Mouse (Mus musculus) heart, embryonic 10.5 days (tissue): ENCODE results near the gene Lmo1. TPM values are rescaled to one million over a fixed set of nuclear protein-coding genes. Genes with fewer than 3 reads are reported as not detected.
A peak's percentile ranks its signal among the peaks of the same experiment; 100 is the strongest.

Source experiments
- DNase-seq: peaks from one replicate; pipeline ENCODE4 v3.0.0-alpha.2; 2017; ENCODE audit warnings: low spot score
- H3K27ac ChIP-seq: fragments of 300-500 bp; sonication (generic); 2 replicates; pipeline ENCODE4 v1.5.1; 2016; ENCODE audit warnings: mild to moderate bottlenecking
- H3K27me3 ChIP-seq: fragments of 300-500 bp; sonication (generic); 2 replicates; pipeline ENCODE4 v1.6.1; 2016; ENCODE audit warnings: mild to moderate bottlenecking; ENCODE audit not compliant: poor library complexity, insufficient read depth, severe bottlenecking
- H3K36me3 ChIP-seq: fragments of 300-500 bp; sonication (generic); 2 replicates; pipeline ENCODE4 v1.6.1; 2016; ENCODE audit warnings: mild to moderate bottlenecking, moderate library complexity
- H3K4me1 ChIP-seq: fragments of 300-500 bp; sonication (generic); 2 replicates; pipeline ENCODE4 v1.6.1; 2016; ENCODE audit warnings: mild to moderate bottlenecking
- H3K4me3 ChIP-seq: fragments of 300-500 bp; sonication (generic); 2 replicates; pipeline ENCODE4 v1.5.1; 2016; ENCODE audit warnings: mild to moderate bottlenecking, moderate library complexity
- H3K9me3 ChIP-seq: fragments of 300-500 bp; sonication (generic); 2 replicates; pipeline ENCODE4 v1.6.1; 2016; ENCODE audit warnings: mild to moderate bottlenecking, moderate library complexity
- WGBS: fragments of 180-500 bp; shearing (Covaris S2); methylation state at CpG from one replicate; pipeline ENCODE4 v1.1.7; 2016; 5-methylcytosine and 5-hydroxymethylcytosine counted together
- polyA plus RNA-seq: library from polyadenylated mRNA; unstranded; fragments of >200 nt; fragmentation: Nextera tagmentation; extraction: Ambion mirVana; gene quantifications from 2 replicates; pipeline ENCODE4 v1.2.1, GENCODE M21; 2016

The Lmo1 gene
- polyA plus RNA-seq, result 1.3 and 7.3 TPM in 2 replicates

DNA sequence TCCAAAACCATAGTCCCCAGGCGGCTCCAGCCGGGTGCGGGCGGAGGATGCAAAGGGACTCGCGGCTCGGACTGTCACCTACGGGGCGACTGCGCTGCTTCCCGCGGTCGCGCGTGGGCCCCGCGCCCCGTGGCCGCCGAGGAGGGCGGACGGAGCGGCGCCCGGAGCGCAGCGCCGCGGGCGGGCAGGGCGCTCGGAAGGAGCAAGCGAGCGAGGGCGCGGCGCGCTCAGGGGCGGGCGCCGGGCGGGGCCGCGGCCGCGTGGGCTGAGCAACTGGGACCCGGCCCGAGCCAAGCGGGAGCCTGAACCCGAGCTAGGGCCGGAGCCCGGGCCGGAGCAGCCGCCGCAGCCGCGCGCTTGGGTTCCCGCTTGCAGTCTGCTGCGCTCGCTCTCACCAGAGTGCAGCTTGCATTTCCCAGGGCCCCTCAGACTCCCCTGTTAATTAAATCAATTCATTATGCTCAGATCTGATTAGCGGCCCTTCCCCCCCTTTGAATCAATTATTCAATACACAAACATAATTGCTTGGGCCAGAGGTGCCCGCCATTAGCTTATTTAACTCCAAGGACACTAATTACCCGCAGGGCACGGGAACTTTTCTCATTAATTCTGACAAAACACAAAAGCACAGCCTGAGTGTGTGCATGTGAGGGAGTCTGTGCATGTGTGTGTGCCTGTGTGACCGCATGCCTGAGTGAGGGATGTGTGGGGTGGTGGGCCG lies at the start of gene Lmo1:
Gene Lmo1 (minus strand): TSS at position 259 of the 721 bp plus-strand sequence.
- peaks cover 70% of the 10 kb centered on the region for H3K27me3 ChIP-seq
- 1% methylated on average over 66 of the region's 67 CpGs for WGBS
- DNase-seq, result no peak
- H3K27ac ChIP-seq, result peak within 1 kb of the TSS; percentile 70
- peaks cover 17% of the 10 kb centered on the region for H3K4me1 ChIP-seq
- H3K4me3 ChIP-seq, result peak within 1 kb of the TSS; percentile 79
- H3K9me3 ChIP-seq, result no peaks in the 10 kb centered on the region
- no peaks in the 10 kb centered on the region for H3K36me3 ChIP-seq

DNA sequence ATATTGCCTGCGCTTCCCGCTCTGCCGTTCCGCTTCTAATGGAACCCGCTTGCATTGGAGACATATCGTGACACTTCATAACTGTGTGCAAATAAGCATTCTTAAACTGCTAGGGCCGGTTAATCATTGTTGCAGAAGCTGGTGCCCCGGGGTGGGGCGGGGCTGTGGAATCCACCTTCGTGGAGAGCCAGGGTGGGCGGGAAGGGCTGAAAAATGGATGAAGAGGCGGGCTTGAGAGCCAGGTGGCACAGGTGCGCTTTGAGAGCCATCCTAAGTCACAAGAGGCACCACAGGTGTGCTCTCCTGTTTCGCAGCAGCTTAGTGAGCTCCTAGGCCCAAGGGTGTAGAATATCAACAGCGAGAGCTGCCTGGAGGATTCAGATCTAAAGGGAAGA lies 46.7 kb upstream of the Lmo1 start:
- Histone ChIP-seq H3K27ac (no peak overlapping the region), H3K4me3 (no peak overlapping the region)
- 78% methylated on average over 15 of the region's 15 CpGs for WGBS

DNA sequence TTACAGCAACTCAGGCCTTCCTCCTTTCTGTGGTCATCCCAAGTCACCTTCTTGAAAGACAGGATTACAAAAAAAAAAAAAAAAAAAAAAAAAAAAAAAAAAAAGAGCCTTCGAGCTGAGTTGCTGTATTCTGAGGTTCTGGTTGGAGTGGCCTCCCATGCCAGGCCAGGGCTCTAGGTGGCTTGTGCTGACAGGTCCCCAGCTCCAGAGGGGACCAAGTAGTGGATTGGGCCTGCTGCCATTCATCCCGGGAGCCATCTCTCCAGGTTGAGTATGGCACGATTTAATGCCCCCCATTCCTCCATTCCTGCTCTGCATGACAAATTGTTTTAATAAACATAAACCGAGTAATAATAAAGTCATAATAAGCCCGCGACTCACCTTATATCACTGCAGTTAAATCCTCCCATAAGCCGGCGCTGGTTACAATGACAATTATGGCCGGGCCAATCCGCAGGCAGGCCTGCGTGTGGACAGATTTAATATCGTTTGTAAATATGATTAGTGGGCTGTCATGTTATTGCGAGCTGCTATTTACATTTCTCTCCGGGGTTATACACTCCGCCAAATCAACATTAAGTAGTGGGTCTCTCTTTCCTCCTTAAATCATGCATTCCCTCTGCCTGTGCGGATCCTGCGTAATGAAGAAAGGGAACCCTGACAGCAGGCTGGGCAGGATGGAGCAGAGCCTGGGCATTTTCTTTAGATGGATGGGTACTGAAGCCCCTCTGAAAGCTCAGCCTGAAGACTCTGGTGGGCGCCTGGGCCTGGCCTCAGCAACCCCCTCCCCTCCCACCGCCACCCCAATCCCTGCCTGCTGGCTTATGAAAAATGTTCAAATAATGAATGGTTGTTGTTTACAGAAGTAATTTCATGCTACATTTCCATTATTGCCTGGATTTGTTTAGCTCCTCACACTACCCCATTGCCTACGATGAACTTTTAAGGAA lies 46.0 kb upstream of the Lmo1 start:
- H3K27ac ChIP-seq, result no peak overlapping the region
- DNase-seq, result no peak
- WGBS, result 87% methylated on average over 20 of the region's 20 CpGs
- 0 out of 2 replicates have a peak, but pooled peaks cover 7% of the 10 kb centered on the region for H3K27me3 ChIP-seq
- no peaks in the 10 kb centered on the region for H3K9me3 ChIP-seq
- H3K36me3 ChIP-seq, result no peaks in the 10 kb centered on the region
- no peak overlapping the region for H3K4me3 ChIP-seq
- peaks cover 7% of the 10 kb centered on the region; the same call in 1 of the 2 replicates for H3K4me1 ChIP-seq

More for the DNA sequence above, 46.7 kb upstream of the Lmo1 start:
- H3K36me3 ChIP-seq, result no peaks in the 10 kb centered on the region
- H3K4me1 ChIP-seq, result peaks cover 7% of the 10 kb centered on the region; the same call in 1 of the 2 replicates
- no peak for DNase-seq
- H3K9me3 ChIP-seq, result no peaks in the 10 kb centered on the region
- 0 out of 2 replicates have a peak, but pooled peaks cover 7% of the 10 kb centered on the region for H3K27me3 ChIP-seq

DNA sequence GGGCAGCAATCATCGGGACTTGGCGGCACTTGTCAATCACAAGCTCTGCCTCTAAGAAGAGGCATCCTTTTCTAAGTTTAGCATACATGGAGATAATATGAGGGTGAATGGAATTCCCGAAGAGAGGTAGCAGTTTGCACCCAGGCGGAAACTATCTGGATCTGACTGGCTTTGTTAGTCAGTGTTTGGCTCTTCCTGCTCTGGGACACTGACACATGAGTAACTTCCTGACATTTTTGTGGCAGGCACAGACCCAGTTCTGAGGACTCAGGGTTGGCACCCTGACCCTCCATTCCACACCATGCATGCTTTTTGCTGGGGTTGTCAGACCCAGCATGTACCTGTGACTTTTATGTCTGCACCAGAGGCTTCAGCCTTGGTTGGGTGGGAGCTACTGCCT lies 45.0 kb upstream of the Lmo1 start:
- Histone ChIP-seq H3K27me3 (0 out of 2 replicates have a peak, but pooled peaks cover 7% of the 10 kb centered on the region), H3K9me3 (no peaks in the 10 kb centered on the region), H3K4me3 (no peak overlapping the region), H3K36me3 (no peaks in the 10 kb centered on the region), H3K27ac (no peak overlapping the region), H3K4me1 (peaks cover 7% of the 10 kb centered on the region; the same call in 1 of the 2 replicates)
- WGBS, result 58% methylated on average over 4 of the region's 4 CpGs
- DNase-seq, result no peak

DNA sequence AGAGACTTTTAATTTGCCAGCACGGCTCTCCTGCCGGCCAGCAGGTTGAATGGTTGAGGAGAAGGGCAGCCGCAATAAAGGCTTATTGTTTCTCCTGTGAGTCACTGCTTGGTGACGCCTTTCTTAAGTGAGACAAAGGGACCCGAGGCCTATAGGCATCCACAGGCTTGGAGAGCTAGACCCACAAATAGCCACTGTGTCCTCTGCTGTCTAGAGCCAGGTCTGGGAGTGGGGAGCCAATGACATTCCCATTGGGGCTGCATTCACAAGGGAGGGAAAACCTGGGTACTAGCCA lies 43.9 kb upstream of the Lmo1 start:
- DNase-seq, result no peak
- WGBS, result 57% methylated on average over 5 of the region's 5 CpGs

GRCm38 (mm10) chr7:109218130-109218976 lies 43.3 kb upstream of the Lmo1 start:
- H3K4me3 ChIP-seq, result no peak overlapping the region
- 74% methylated on average over 2 of the region's 2 CpGs for WGBS
- H3K9me3 ChIP-seq, result no peaks in the 10 kb centered on the region
- H3K27ac ChIP-seq, result no peak overlapping the region
- peak; percentile 91 for DNase-seq
- H3K4me1 ChIP-seq, result peaks cover 7% of the 10 kb centered on the region; the same call in 1 of the 2 replicates
- no peaks in the 10 kb centered on the region for H3K36me3 ChIP-seq
- H3K27me3 ChIP-seq, result 0 out of 2 replicates have a peak, but pooled peaks cover 7% of the 10 kb centered on the region

More for the DNA sequence above, 43.9 kb upstream of the Lmo1 start:
- no peak overlapping the region for H3K4me3 ChIP-seq
- no peaks in the 10 kb centered on the region for H3K36me3 ChIP-seq
- H3K9me3 ChIP-seq, result no peaks in the 10 kb centered on the region
- 0 out of 2 replicates have a peak, but pooled peaks cover 7% of the 10 kb centered on the region for H3K27me3 ChIP-seq
- no peak overlapping the region for H3K27ac ChIP-seq
- H3K4me1 ChIP-seq, result peaks cover 7% of the 10 kb centered on the region; the same call in 1 of the 2 replicates

- no peaks in the 10 kb centered on the region for H3K27me3 ChIP-seq
- no peak overlapping the region for H3K4me3 ChIP-seq
These were observed 34.8 kb upstream of the Lmo1 start for GRCm38 (mm10) chr7:109209804-109210203.

GRCm38 (mm10) chr7:109207811-109208210 lies 32.8 kb upstream of the Lmo1 start:
- no peaks in the 10 kb centered on the region for H3K36me3 ChIP-seq
- no peaks in the 10 kb centered on the region for H3K9me3 ChIP-seq
- no peak for DNase-seq
- H3K27me3 ChIP-seq, result no peaks in the 10 kb centered on the region
- H3K4me1 ChIP-seq, result no peaks in the 10 kb centered on the region
- H3K27ac ChIP-seq, result no peak overlapping the region
- 75% methylated on average over 4 of the region's 4 CpGs for WGBS
- no peak overlapping the region for H3K4me3 ChIP-seq

More at GRCm38 (mm10) chr7:109209804-109210203, 34.8 kb upstream of the Lmo1 start:
- H3K4me1 ChIP-seq, result no peaks in the 10 kb centered on the region
- H3K9me3 ChIP-seq, result no peaks in the 10 kb centered on the region
- WGBS, result 80% methylated on average over 2 of the region's 2 CpGs
- DNase-seq, result no peak
- no peaks in the 10 kb centered on the region for H3K36me3 ChIP-seq
- no peak overlapping the region for H3K27ac ChIP-seq

GRCm38 (mm10) chr7:109206358-109206757 lies 31.4 kb upstream of the Lmo1 start:
- no peaks in the 10 kb centered on the region for H3K9me3 ChIP-seq
- H3K4me1 ChIP-seq, result no peaks in the 10 kb centered on the region
- H3K4me3 ChIP-seq, result no peak overlapping the region
- no peaks in the 10 kb centered on the region for H3K36me3 ChIP-seq
- H3K27me3 ChIP-seq, result no peaks in the 10 kb centered on the region
- WGBS, result 65% methylated on average over 2 of the region's 2 CpGs
- no peak overlapping the region for H3K27ac ChIP-seq
- no peak for DNase-seq

GRCm38 (mm10) chr7:109203140-109203539 lies 28.1 kb upstream of the Lmo1 start:
- no peaks in the 10 kb centered on the region for H3K36me3 ChIP-seq
- H3K4me1 ChIP-seq, result 0 out of 2 replicates have a peak, but pooled peaks cover 3% of the 10 kb centered on the region
- no peak for DNase-seq
- H3K27ac ChIP-seq, result no peak overlapping the region
- H3K4me3 ChIP-seq, result no peak overlapping the region
- H3K27me3 ChIP-seq, result no peaks in the 10 kb centered on the region
- 70% methylated on average over 3 of the region's 3 CpGs for WGBS
- no peaks in the 10 kb centered on the region for H3K9me3 ChIP-seq

GRCm38 (mm10) chr7:109200559-109200958 lies 25.6 kb upstream of the Lmo1 start:
- Histone ChIP-seq H3K27me3 (peaks cover 1% of the 10 kb centered on the region; the same call in 1 of the 2 replicates), H3K27ac (no peak overlapping the region), H3K9me3 (no peaks in the 10 kb centered on the region), H3K4me1 (peaks cover 20% of the 10 kb centered on the region), H3K4me3 (no peak overlapping the region), H3K36me3 (no peaks in the 10 kb centered on the region)
- WGBS, result 58% methylated on average over 3 of the region's 3 CpGs
- no peak for DNase-seq

DNA sequence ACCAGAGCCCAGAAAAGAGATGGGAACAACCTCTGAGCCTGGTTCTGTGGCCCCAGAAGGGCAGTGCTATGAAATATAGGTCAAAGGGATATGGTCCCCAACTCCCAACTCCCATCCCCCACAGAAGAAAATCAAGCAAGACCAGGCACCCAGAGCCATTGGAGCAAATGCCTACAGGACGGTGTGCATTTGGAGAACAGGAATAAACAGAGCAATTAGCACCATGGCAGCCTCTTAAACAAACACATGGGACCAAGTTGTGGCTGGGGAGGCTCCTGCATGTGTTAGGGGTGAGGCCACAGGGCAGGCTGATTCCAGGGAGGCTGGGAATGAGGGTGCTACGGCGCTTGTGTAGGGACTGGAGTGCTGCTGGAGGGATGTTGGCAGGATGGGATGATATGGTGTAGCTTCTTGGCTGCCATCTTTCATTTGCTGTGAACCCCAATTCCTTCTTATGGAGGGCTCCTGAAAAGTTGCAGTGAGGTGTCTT lies 22.2 kb upstream of the Lmo1 start:
- peak; percentile 68 for DNase-seq
- peaks cover 40% of the 10 kb centered on the region for H3K4me1 ChIP-seq
- no peak overlapping the region for H3K4me3 ChIP-seq

More for the DNA sequence above, 22.2 kb upstream of the Lmo1 start:
- peak overlapping the region; percentile 36; the same call in 1 of the 2 replicates for H3K27ac ChIP-seq
- no peaks in the 10 kb centered on the region for H3K36me3 ChIP-seq
- 72% methylated on average over 3 of the region's 3 CpGs for WGBS
- peaks cover 6% of the 10 kb centered on the region; the same call in 1 of the 2 replicates for H3K27me3 ChIP-seq
- H3K9me3 ChIP-seq, result no peaks in the 10 kb centered on the region
